Mouse (Mus musculus) forebrain, embryonic 11.5 days (tissue): ENCODE data around the gene Mob1b. TPM values are rescaled to one million over a fixed set of nuclear protein-coding genes. Genes with fewer than 3 reads are reported as not detected.
"Not testable (repeated sequence)": the region's sequence is repeated elsewhere in the genome, so short reads cannot be mapped to it uniquely, and the experiment has no call there.

Source experiments
- ATAC-seq: fragments of 200-750 bp; cut with Nextera tagmentation; replicated peaks from 2 replicates; pipeline ENCODE4 v1.8.0; 2017; ENCODE audit warnings: moderate TSS enrichment; ENCODE audit not compliant: low FRiP score
- DNase-seq: peaks from one replicate; pipeline ENCODE4 v3.0.0-alpha.2; 2017; ENCODE audit warnings: low spot score
- H3K27ac ChIP-seq: fragments of 300-500 bp; sonication (generic); 2 replicates; pipeline ENCODE4 v1.5.1; 2014; ENCODE audit warnings: low read depth, low read length
- H3K27me3 ChIP-seq: fragments of 300-500 bp; sonication (generic); 2 replicates; pipeline ENCODE4 v1.6.1; 2014; ENCODE audit warnings: mild to moderate bottlenecking, low read length, mixed read lengths; ENCODE audit not compliant: control insufficient read depth, insufficient read depth
- H3K36me3 ChIP-seq: fragments of 300-500 bp; sonication (generic); 2 replicates; pipeline ENCODE4 v1.6.1; 2014; ENCODE audit warnings: mild to moderate bottlenecking, low read length, moderate library complexity, mixed read lengths; ENCODE audit not compliant: control insufficient read depth, insufficient read depth
- H3K4me1 ChIP-seq: fragments of 300-500 bp; sonication (generic); replicated peaks from 2 replicates; pipeline ENCODE4 v1.6.1; 2014; ENCODE audit warnings: low read length, mixed read lengths; ENCODE audit not compliant: control insufficient read depth, insufficient read depth
- H3K4me2 ChIP-seq: fragments of 300-500 bp; sonication (generic); 2 replicates; pipeline ENCODE4 v1.6.1; 2014; ENCODE audit warnings: low read depth, mild to moderate bottlenecking, low read length, moderate library complexity, mixed read lengths; ENCODE audit not compliant: severe bottlenecking
- H3K4me3 ChIP-seq: fragments of 300-500 bp; sonication (generic); 2 replicates; pipeline ENCODE4 v1.5.1; 2014; ENCODE audit warnings: low read depth, low read length
- H3K9ac ChIP-seq: fragments of 300-500 bp; sonication (generic); 2 replicates; pipeline ENCODE4 v1.6.1; 2014; ENCODE audit warnings: low read length
- H3K9me3 ChIP-seq: fragments of 300-500 bp; sonication (generic); 2 replicates; pipeline ENCODE4 v1.6.1; 2016; ENCODE audit warnings: low read length, mixed read lengths; ENCODE audit not compliant: control insufficient read depth
- WGBS: fragments of 180-500 bp; shearing (Covaris S2); extraction: QIAGEN DNeasy Blood & Tissue Kit; methylation state at CpG from one replicate; pipeline ENCODE4 v1.1.7; 2014; 5-methylcytosine and 5-hydroxymethylcytosine counted together
- polyA plus RNA-seq: library from polyadenylated mRNA; unstranded; fragments of >200 nt; fragmentation: Nextera tagmentation; extraction: Ambion mirVana; gene quantifications from 2 replicates; pipeline ENCODE4 v1.2.1, GENCODE M21; 2014

Mob1b gene
- polyA plus RNA-seq, 1 experiment from 2014 or later = 22.6 TPM

DNA sequence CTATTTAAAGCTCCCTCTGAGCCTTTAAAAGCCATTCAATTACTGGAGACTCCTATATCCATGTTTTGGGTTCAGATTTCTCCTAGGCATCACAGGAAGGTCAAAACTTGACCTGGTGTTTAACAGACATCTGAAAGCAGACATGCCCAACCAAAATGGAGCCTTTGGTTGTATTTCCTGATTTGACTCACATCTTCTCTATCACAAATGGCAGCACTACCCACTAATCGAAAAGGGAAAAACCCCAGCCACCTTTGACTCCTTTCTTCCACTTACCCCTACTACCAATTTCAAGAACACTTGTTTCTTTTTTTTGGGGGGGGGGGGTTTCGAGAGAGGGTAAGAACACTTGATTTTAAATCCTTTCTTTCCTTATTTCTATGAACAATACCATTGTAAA is 3.7 kb upstream of the Mob1b start:
- H3K27ac ChIP-seq = no peak overlapping the region
- no peaks in the 10 kb centered on the region for H3K9me3 ChIP-seq
- no peaks in the 10 kb centered on the region for H3K27me3 ChIP-seq
- H3K9ac ChIP-seq = no peak overlapping the region
- ATAC-seq (no peak), DNase-seq (no peak)
- peaks cover 2% of the 10 kb centered on the region; the same call in 1 of the 2 replicates for H3K4me1 ChIP-seq
- WGBS = 96% methylated on average over 2 of the region's 2 CpGs
- H3K4me2 ChIP-seq = no peak overlapping the region
- no peak overlapping the region for H3K4me3 ChIP-seq
- no peaks in the 10 kb centered on the region for H3K36me3 ChIP-seq

DNA sequence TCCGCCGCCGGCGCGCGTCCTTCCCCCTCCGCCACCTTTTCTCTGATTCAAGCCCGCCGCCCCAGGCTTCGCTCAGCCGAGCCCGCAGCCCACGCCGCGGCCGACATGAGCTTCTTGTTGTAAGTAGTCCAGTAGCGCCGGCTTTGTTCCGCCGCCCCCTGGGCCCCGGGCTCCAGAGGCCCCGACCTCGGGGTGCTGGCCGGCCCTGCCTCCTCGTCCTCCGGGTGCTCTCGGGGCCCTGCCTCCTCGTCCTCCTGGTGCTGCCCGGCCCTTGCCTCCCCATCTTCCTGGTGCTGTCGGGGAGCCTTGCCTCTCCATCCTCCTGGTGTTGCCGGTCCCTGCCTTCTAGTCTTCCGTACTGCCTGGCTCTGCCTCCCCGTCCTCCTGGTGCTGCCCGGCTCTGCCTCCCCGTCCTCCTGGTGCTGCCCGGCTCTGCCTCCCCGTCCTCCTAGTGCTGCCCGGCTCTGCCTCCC is 384 bp downstream of the Mob1b start:
- under 1% methylated on average over 32 of the region's 38 CpGs for WGBS
- Histone ChIP-seq H3K9me3 (no peaks in the 10 kb centered on the region), H3K27ac (peak overlapping the region; percentile 78), H3K4me1 (peaks cover 9% of the 10 kb centered on the region; the same call in 1 of the 2 replicates), H3K27me3 (no peaks in the 10 kb centered on the region), H3K4me2 (peak overlapping the region; percentile 93), H3K4me3 (peak overlapping the region; percentile 99), H3K9ac (peak overlapping the region; percentile 96), H3K36me3 (no peaks in the 10 kb centered on the region)
- DNase-seq (no peak), ATAC-seq (peak; percentile 79)

DNA sequence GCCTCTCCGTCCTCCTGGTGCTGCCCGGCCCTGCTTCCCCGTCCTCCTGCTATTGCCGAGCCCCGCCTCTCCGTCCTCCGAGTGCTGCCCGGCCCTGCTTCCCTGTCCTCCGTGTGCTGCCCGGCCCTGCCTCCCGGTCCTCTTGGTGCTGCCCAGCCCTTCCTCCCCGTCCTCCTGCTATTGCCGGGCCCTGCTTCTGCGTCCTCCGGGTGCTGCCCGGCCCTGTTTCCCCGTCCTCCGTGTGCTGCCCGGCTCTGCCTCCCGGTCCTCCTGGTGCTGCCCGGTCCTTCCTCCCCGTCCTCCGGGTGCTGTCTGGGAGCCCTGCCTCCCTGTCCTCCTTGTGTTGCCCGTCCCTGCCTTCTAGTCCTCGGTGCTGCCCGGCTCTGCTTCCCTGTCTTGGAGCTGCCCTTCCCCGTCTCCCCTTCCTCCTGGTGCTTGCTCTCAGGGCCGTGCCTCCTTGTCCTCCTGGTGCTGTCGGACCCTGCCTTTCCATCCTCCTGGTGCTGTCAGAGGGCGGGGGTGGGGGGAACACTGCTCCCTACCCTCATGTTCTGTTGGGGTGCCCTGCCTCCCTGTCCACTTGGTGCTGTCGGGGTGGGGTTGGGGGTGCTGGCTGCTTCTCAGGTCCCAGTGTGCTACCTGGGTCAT is 1.0 kb downstream of the Mob1b start:
- peak overlapping the region; percentile 93 for H3K4me2 ChIP-seq
- no peaks in the 10 kb centered on the region for H3K27me3 ChIP-seq
- ATAC-seq (peak; percentile 28), DNase-seq (peak; percentile 73)
- peak overlapping the region; percentile 99 for H3K4me3 ChIP-seq
- no peaks in the 10 kb centered on the region for H3K9me3 ChIP-seq
- peaks cover 9% of the 10 kb centered on the region; the same call in 1 of the 2 replicates for H3K4me1 ChIP-seq
- 2% methylated on average over 31 of the region's 31 CpGs for WGBS
- H3K27ac ChIP-seq = no peak overlapping the region
- H3K9ac ChIP-seq = peak overlapping the region; percentile 96
- H3K36me3 ChIP-seq = no peaks in the 10 kb centered on the region

DNA sequence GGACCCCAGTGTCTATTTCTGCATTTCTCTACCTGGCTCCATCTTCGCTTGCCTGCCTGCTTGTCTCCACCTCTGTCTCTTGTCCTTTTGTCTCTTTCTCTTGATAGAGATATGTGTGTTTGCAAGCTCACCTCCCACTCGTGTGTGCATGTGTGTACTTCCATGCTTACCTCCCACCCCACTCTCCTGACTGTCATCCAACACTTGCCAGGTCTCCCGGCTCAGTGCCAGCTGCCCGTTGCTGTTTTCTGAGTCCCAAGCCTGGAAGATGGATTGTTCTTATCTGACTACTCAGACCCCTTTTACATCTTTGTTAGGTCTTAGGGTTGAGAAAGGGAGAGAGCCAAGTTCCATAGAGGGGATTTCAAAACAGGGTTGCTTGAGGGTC is 1.6 kb downstream of the Mob1b start:
- Histone ChIP-seq H3K36me3 (no peaks in the 10 kb centered on the region), H3K4me2 (peak overlapping the region; percentile 93), H3K9me3 (no peaks in the 10 kb centered on the region), H3K27me3 (no peaks in the 10 kb centered on the region), H3K4me3 (peak overlapping the region; percentile 99), H3K4me1 (peaks cover 9% of the 10 kb centered on the region; the same call in 1 of the 2 replicates), H3K27ac (no peak overlapping the region), H3K9ac (peak overlapping the region; percentile 96)
- no peak for DNase-seq
- WGBS = 59% methylated on average over 4 of the region's 4 CpGs
- ATAC-seq = no peak

DNA sequence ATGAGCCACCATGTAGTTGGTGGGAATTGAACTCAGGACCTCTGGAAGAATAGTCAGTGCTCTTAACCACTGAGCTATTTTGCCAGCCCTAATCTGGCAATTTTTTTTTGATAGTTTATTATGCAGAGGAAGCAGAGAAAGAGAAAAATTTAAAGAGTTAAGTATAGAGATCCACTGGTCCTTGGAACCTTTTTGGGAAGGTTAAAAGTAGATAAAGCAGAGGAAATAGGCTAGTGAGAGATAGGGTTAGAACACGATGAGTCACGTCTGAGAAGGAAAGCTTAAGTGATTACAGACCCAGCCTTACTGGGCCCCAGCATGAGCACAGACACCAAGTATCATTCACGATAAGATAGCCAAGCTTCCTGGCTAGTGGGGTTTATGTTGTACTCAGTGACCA is 3.4 kb downstream of the Mob1b start:
- Histone ChIP-seq H3K27me3 (no peaks in the 10 kb centered on the region), H3K9me3 (no peaks in the 10 kb centered on the region), H3K4me2 (no peak overlapping the region), H3K36me3 (no peaks in the 10 kb centered on the region), H3K4me1 (peaks cover 9% of the 10 kb centered on the region; the same call in 1 of the 2 replicates), H3K4me3 (no peak overlapping the region), H3K9ac (no peak overlapping the region), H3K27ac (no peak overlapping the region)
- no peak for DNase-seq
- WGBS = 79% methylated on average over 3 of the region's 3 CpGs
- no peak for ATAC-seq

DNA sequence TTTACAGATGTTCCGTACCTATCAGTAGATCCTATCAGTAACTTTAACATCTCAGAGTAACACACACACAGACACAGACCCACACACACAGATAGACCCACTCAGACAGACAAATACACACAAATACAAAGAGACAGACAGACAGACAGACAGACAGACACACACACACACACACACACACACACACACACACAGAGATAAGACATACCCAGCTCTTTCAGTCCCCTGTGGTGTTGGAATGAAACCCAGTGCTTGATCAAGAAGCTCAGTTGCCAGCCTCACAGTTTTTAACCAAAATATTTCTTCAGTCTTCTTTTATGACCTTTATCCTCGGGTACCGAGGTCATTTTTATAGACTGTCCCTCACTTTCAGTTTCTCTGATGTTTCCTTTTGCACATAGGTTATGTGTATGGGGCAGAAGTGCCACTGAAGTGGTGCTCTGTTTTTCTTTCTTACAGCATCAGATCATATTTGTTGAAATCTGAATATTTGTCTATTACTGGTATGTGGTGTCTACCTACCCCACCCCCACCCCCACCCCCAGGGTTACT is 7.0 kb downstream of the Mob1b start:
- Histone ChIP-seq H3K9me3 (no peaks in the 10 kb centered on the region), H3K4me2 (no peak overlapping the region), H3K36me3 (no peaks in the 10 kb centered on the region), H3K27me3 (no peaks in the 10 kb centered on the region), H3K9ac (no peak overlapping the region), H3K4me1 (peaks cover under 1% of the 10 kb centered on the region; the same call in 1 of the 2 replicates), H3K27ac (no peak overlapping the region), H3K4me3 (no peak overlapping the region)
- no peak for DNase-seq
- WGBS = 96% methylated on average over 3 of the region's 3 CpGs
- ATAC-seq = no peak

DNA sequence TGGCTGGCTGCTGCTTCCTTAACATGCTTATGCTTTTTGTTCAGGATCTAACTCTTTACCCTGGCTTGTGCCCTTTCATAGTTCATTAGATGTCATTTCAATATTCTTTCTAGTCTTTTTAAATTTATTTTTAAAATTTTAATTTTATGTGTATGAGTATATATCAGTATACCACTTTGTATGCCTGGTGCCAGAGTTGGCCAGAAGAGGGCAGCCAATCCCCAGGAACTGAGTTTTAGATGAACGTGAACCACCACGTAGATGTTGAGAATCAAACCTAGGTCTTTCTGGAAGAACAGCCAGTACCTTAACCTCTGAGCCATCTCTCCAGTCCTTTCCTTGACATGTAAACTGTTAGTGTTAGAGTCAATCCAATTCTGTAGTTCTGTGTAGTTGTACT is 14.1 kb downstream of the Mob1b start:
- no peak for DNase-seq
- Histone ChIP-seq H3K4me1 (no peaks in the 10 kb centered on the region), H3K4me3 (no peak overlapping the region), H3K9ac (no peak overlapping the region), H3K4me2 (no peak overlapping the region), H3K27me3 (no peaks in the 10 kb centered on the region), H3K27ac (no peak overlapping the region), H3K9me3 (no peaks in the 10 kb centered on the region), H3K36me3 (no peaks in the 10 kb centered on the region)
- 97% methylated on average over 2 of the region's 2 CpGs for WGBS
- ATAC-seq = no peak

DNA sequence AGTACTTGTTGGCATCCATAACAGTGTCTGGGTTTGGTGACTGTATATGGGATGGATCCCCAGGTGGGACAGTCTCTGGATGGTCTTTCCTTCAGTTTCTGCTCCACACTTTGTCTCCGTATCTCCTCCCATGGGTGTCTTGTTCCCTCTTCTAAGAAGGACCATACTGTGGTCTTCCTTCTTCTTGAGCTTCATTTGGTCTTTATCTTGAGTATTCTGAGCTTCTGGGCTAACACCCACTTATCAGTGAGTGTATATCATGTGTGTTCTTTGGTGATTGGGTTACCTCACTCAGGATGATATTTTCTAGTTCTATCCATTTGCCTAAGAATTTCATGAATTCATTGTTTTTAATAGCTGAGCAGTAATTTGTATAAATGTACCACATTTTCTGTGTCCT is 20.4 kb downstream of the Mob1b start:
- not testable (repeated sequence) for DNase-seq, H3K4me3 ChIP-seq, H3K27me3 ChIP-seq, H3K4me2 ChIP-seq, H3K4me1 ChIP-seq, ATAC-seq, H3K36me3 ChIP-seq, H3K9ac ChIP-seq, H3K9me3 ChIP-seq, H3K27ac ChIP-seq
- WGBS = 96% methylated on average over 1 of the region's 1 CpGs

DNA sequence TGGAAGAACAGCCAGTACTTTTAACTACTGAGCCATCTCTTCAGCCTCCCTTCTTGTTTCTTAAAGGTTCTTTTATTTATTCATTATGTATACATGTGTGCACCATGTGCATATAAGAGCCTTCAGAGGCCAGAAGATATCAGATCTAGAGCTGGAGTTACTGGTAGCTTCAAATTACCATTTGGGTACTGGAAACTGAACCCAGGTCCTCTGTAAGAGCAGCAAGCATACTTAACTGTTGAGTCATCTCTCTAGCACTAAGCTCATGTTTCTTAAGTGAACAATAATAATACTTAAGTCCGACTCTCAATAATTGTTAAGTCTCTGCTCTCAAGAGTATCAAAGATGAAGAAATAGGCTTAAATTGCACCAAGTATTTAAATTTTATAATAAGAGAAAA is 27.1 kb downstream of the Mob1b start:
- 84% methylated on average over 1 of the region's 1 CpGs for WGBS
- Histone ChIP-seq H3K4me1 (no peaks in the 10 kb centered on the region), H3K27me3 (no peaks in the 10 kb centered on the region), H3K4me2 (no peak overlapping the region), H3K4me3 (no peak overlapping the region), H3K36me3 (no peaks in the 10 kb centered on the region; the same call in 1 of the 2 replicates), H3K27ac (no peak overlapping the region), H3K9me3 (no peaks in the 10 kb centered on the region), H3K9ac (no peak overlapping the region)
- DNase-seq = no peak
- no peak for ATAC-seq
